9 mouse cellular contexts compared by ENCODE assay signal in the genomic region with DNA sequence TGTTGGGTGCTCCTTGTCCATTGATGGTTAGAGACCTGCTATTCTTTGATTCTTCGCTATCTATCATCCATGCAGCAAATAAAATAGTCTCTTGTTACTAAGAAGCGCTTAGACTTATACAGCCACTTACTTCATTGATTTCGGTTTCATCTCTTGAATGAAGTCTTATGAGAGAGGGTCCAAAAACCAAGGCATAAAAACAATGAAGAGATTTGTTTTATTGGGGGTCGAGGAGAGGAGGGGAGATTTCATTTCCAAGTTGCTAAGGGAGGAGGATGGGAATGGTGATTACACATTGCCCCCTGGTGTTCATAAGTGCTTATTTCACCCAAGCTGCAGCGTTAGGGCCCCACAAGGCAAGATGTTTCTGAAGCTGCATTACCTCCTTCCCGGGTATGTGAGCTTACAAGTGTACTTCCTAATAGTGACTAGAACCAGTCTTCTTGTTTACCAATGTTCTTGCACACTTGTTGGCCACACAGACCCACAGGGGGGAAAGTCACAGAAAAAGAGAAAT.
DNase-seq lines count a peak whose midpoint lies in the region; ATAC-seq and TF ChIP-seq lines count a peak whose summit lies in the region.
"Had no signal": no experiment of that assay in that cellular context is flagged by ENCODE, and none has a peak within 500 bp of the region (broad histone marks: within the 10 kb centered on the region; RNA-seq: fewer than 3 reads in every experiment).

No protein-coding gene starts in this region.

- TF ChIP-seq CTCF in heart, postnatal 0 days (IDR thresholded peaks at IDR 0.05; ENCODE audit: low read depth): peak; percentile 76

- DNase-seq in hindbrain, embryonic 11.5 days (ENCODE audit: low spot score): peak; percentile 74
- peak; percentile 54 for DNase-seq in ES-CJ7 (ENCODE audit: low read depth, low spot score)
- peak; percentile 58 to 66 for DNase-seq in cerebellum, postnatal 14 days
- DNase-seq in heart, postnatal 0 days (ENCODE audit: low spot score): peak; percentile 20
- DNase-seq in left cerebral cortex, postnatal 4 days: peak; percentile 15
- DNase-seq in ovary, postnatal 10 days (ENCODE audit: low spot score): no peak

- H3K4me1 ChIP-seq in hindbrain, embryonic 11.5 days (replicated peaks; ENCODE audit: control insufficient read depth, insufficient read depth, low read length): no peaks in the 10 kb centered on the region; the same call in 1 of the 2 replicates
- H3K4me1 ChIP-seq in hindbrain, embryonic 12.5 days: peaks cover 8% of the 10 kb centered on the region
- H3K4me1 ChIP-seq in heart, postnatal 0 days (ENCODE audit: control insufficient read depth, insufficient read depth): no peaks in the 10 kb centered on the region
- H3K4me1 ChIP-seq in neural tube, embryonic 14.5 days (ENCODE audit: control insufficient read depth, insufficient read depth, low read length): peaks cover 8% of the 10 kb centered on the region; the same call in 1 of the 2 replicates

- no peak overlapping the region for H3K27ac ChIP-seq in hindbrain, embryonic 11.5 days (ENCODE audit: low read depth, low read length)
- no peak overlapping the region for H3K27ac ChIP-seq in hindbrain, embryonic 12.5 days
- no peak overlapping the region for H3K27ac ChIP-seq in heart, postnatal 0 days (ENCODE audit: low read depth)
- H3K27ac ChIP-seq in neural tube, embryonic 14.5 days (ENCODE audit: low read depth, low read length): no peak overlapping the region
- H3K27ac ChIP-seq: limb, embryonic 13.5 days had no signal

- H3K27me3 ChIP-seq in hindbrain, embryonic 11.5 days (ENCODE audit: control insufficient read depth, insufficient read depth, low read length): no peaks in the 10 kb centered on the region
- no peaks in the 10 kb centered on the region for H3K27me3 ChIP-seq in hindbrain, embryonic 12.5 days
- no peaks in the 10 kb centered on the region for H3K27me3 ChIP-seq in heart, postnatal 0 days (ENCODE audit: control insufficient read depth, insufficient read depth, low read length)
- no peaks in the 10 kb centered on the region for H3K27me3 ChIP-seq in neural tube, embryonic 14.5 days (ENCODE audit: control insufficient read depth, insufficient read depth, low read length)
- H3K27me3 ChIP-seq: limb, embryonic 13.5 days had no signal

- no peak overlapping the region for H3K4me3 ChIP-seq in hindbrain, embryonic 11.5 days (ENCODE audit: low read depth, low read length)
- no peak overlapping the region for H3K4me3 ChIP-seq in hindbrain, embryonic 12.5 days
- H3K4me3 ChIP-seq in heart, postnatal 0 days (ENCODE audit: low read depth, low read length): no peak overlapping the region
- H3K4me3 ChIP-seq in neural tube, embryonic 14.5 days (ENCODE audit: low read depth, low read length): no peak overlapping the region
- H3K4me3 ChIP-seq: limb, embryonic 13.5 days had no signal

- no peak overlapping the region for H3K4me2 ChIP-seq in hindbrain, embryonic 11.5 days (replicated peaks; ENCODE audit: low read depth, low read length)
- H3K4me2 ChIP-seq in hindbrain, embryonic 12.5 days (replicated peaks): no peak overlapping the region
- no peak overlapping the region for H3K4me2 ChIP-seq in heart, postnatal 0 days (ENCODE audit: low read depth, low read length)
- H3K4me2 ChIP-seq in neural tube, embryonic 14.5 days (ENCODE audit: low read depth, low read length): no peak overlapping the region
- H3K4me2 ChIP-seq: limb, embryonic 13.5 days had no signal

- no peaks in the 10 kb centered on the region for H3K36me3 ChIP-seq in hindbrain, embryonic 11.5 days (ENCODE audit: control insufficient read depth, insufficient read depth, low read length)
- H3K36me3 ChIP-seq in hindbrain, embryonic 12.5 days: no peaks in the 10 kb centered on the region
- H3K36me3 ChIP-seq in heart, postnatal 0 days (replicated peaks; ENCODE audit: control insufficient read depth, insufficient read depth, low read length): no peaks in the 10 kb centered on the region
- H3K36me3 ChIP-seq in neural tube, embryonic 14.5 days (ENCODE audit: control insufficient read depth, insufficient read depth, low read length): no peaks in the 10 kb centered on the region
- H3K36me3 ChIP-seq: limb, embryonic 13.5 days had no signal

- no peak for ATAC-seq in hindbrain, embryonic 11.5 days (ENCODE audit: low FRiP score)
- ATAC-seq in hindbrain, embryonic 12.5 days (ENCODE audit: low FRiP score): no peak
- ATAC-seq in heart, postnatal 0 days (ENCODE audit: insufficient read depth, low read depth): no peak
- 0 out of 2 replicates have a peak, but pooled peaks have one; percentile 8 for ATAC-seq in neural tube, embryonic 14.5 days (ENCODE audit: low read depth)

- intact Hi-C loops in left cerebral cortex, postnatal 4 days (cut with DNase I): loop anchor here (5.0 kb wide), 1 partner anchor 1111 kb away; no protein-coding TSS in a partner anchor

- H3K9me3 ChIP-seq in hindbrain, embryonic 11.5 days (ENCODE audit: control insufficient read depth, low read length): no peaks in the 10 kb centered on the region
- no peaks in the 10 kb centered on the region for H3K9me3 ChIP-seq in hindbrain, embryonic 12.5 days (replicated peaks)
- H3K9me3 ChIP-seq in heart, postnatal 0 days (replicated peaks; ENCODE audit: control insufficient read depth, low read length): no peaks in the 10 kb centered on the region
- H3K9me3 ChIP-seq in neural tube, embryonic 14.5 days (ENCODE audit: control insufficient read depth, low read length): no peaks in the 10 kb centered on the region
- H3K9me3 ChIP-seq: limb, embryonic 13.5 days had no signal

- no peak for TF ChIP-seq EP300 in heart, postnatal 0 days (IDR thresholded peaks at IDR 0.05; ENCODE audit: low read depth)

- no peak overlapping the region for H3K9ac ChIP-seq in hindbrain, embryonic 11.5 days (ENCODE audit: low read depth, low read length)
- H3K9ac ChIP-seq in hindbrain, embryonic 12.5 days: no peak overlapping the region
- H3K9ac ChIP-seq in heart, postnatal 0 days (replicated peaks; ENCODE audit: low read depth, low read length): no peak overlapping the region
- no peak overlapping the region for H3K9ac ChIP-seq in neural tube, embryonic 14.5 days (replicated peaks; ENCODE audit: low read depth, low read length)
- H3K9ac ChIP-seq: limb, embryonic 13.5 days had no signal

- 45% methylated on average over 6 of the region's 6 CpGs for WGBS in hindbrain, embryonic 11.5 days
- WGBS in hindbrain, embryonic 12.5 days: 47% methylated on average over 6 of the region's 6 CpGs
- 41% methylated on average over 6 of the region's 6 CpGs for WGBS in heart, postnatal 0 days
- WGBS in neural tube, embryonic 14.5 days: 44% methylated on average over 6 of the region's 6 CpGs
